Mouse (Mus musculus) adrenal gland, postnatal 14 days (tissue): Measurements from ENCODE around the gene Casq2. TPM values are rescaled to one million over a fixed set of nuclear protein-coding genes. Genes with fewer than 3 reads are reported as not detected.

ENCODE experiments used
- DNase-seq: peaks from one replicate; pipeline ENCODE4 v3.0.0; 2021; ENCODE audit warnings: mixed read lengths
- total RNA-seq: library from RNA; stranded (reverse); gene quantifications from 2 replicates; pipeline ENCODE4 v1.2.3, GENCODE M21; 2021

Gene Casq2
- total RNA-seq, 1 experiment from 2014 or later = 1.7 TPM

GRCm38 (mm10) chr3:102165536-102166286 is 79.5 kb downstream of the Casq2 start:
- DNase-seq = no peak

DNA sequence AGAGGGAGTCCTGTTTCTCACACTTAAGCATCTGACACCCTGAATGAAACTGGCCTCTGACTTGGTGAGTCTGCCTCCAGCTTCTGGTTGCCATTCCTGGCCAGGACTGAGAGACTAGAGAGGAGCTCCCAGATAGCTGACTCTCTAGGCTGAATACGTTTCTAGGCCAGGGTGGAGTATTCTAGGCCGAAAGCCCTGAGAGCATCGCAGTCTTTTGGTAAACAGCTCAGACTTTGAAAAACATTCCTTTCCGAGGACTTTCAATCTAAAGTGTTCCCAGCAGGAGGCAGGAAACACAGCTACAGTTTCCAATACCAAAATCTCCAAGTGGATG is 80.0 kb downstream of the Casq2 start:
- DNase-seq = no peak

- no peak for DNase-seq
Observed at GRCm38 (mm10) chr3:102166794-102167193, 80.6 kb downstream of the Casq2 start.

DNA sequence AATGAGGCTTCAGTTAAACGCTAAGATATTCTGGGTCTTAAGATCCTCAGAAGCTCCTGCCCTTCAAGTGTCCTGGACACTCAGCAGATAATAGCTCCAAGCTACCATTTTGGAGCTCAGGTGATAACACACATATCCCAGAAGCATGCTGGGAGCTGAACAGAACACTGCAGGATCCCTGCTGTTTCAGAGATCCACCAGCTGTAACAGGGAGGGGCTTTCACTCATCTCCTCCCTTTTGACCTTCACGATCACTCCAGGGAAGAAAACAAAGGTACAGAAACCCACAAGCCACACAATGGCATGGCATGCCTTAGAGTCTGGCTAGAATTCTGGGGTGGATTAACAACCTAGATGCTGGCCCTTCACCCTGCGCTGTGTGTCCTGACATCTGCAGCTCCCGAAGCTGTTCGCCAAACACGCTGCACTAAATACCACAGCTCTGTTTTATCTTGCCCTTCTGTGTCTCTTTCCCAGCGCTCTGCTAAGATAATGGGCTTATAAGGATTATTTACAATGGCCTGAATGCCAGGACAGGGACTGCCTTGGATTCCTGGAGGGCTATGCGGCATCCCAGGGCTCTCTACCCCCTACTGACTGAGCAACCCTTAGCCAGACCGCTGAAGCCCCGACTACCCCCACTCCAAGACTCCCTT is 81.5 kb downstream of the Casq2 start:
- no peak for DNase-seq

- peak; percentile 97 for DNase-seq
Observed at GRCm38 (mm10) chr3:102169197-102169905, 83.1 kb downstream of the Casq2 start.

- peak; percentile 52 for DNase-seq
Observed at GRCm38 (mm10) chr3:102174118-102174865, 88.1 kb downstream of the Casq2 start.

GRCm38 (mm10) chr3:102175701-102176100 is 89.5 kb downstream of the Casq2 start:
- DNase-seq = no peak

DNA sequence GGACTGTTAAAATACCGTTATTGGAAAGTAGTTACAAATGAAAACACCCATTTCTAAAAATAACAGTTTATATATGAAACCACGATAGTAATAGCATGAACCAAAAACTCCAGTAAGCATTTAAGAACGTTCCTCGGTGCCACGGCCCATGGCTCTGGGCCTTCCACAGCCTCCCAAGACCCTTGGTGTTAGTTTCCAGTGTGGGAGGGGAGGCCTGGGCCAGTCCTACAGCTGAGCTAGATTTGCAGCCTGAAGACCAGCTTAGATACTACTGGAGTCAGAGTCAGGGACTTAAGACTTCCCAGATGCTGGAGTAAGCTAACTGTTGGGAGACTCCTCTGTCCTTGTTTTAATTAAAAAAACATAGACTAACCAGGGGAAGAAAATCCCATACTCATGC is 89.9 kb downstream of the Casq2 start:
- no peak for DNase-seq

DNA sequence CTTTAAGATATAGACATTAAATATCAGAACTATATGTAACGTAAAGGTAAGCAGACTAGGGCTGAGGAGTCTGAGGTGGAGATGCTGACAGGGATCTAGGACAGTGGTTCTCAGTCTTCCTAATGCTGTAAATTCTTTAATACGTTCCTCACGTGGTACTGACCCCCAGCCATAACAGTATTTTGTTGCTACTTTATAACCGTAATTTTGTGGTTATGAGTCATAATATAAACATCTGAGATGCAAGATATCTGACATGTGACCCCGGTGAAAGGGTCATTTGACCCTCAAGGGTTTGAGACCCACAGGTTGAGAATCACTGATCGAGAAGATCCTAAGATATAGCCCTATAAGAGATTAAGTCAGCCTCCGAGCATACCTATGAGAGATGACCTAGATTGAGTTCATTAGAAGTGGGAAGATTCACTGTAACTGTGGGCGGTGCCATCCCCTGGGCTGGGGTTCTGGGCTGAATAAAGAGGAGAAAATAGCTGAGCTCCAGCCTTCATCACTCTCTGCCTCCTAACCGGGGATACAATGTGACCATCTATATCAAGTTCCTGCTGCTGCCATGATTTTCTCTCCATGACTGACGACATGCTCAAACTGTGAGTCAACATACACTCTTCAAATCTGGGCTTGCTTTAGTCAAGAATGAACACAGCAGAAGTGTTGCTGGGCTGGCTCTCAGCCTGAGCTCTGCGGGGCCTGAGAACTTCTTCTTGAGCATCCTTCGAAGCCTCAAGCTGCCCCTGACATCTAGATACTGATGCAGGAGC is 91.8 kb downstream of the Casq2 start:
- DNase-seq = no peak

- DNase-seq = no peak
Observed at GRCm38 (mm10) chr3:102179869-102180268, 93.7 kb downstream of the Casq2 start.

DNA sequence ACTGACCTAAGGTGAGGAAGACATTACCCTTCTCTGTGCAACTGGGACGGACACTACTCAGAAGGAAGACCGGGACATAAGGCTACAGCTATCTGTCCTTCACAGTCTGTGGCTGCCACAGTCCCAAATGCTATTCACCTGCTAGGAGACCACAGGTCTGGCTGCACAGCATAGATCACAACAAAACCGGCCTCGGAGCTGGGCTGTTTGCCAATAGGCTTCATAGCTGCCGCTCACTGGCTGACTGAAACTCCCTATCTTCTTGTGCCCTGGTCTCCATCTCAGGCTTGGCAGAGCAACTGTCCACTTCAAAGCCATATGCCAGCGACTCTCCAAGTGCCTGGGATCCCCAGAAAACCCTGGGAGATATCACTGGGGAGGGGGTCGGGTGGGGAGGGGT is 94.5 kb downstream of the Casq2 start:
- DNase-seq = peak; percentile 85

GRCm38 (mm10) chr3:102181191-102181590 is 95.0 kb downstream of the Casq2 start:
- peak; percentile 85 for DNase-seq

DNA sequence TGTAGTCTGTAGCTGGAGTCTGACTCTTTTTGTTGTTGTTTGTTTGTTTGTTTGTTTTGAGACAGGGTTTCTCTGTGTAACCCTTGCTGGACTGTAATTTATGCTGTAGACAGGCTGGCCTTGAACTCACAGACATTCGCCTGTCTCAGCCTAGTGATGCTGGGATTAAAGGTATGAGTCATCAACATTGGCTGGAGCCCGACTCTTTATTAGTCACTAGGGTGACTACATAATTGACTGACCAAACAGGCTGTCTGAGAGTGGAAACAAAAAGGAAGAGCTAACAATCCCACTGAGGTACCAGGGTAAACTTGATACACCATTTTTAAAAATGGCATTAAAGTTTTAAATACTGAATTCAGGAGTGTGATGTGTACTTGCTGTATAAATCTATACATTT is 96.4 kb downstream of the Casq2 start:
- no peak for DNase-seq

DNA sequence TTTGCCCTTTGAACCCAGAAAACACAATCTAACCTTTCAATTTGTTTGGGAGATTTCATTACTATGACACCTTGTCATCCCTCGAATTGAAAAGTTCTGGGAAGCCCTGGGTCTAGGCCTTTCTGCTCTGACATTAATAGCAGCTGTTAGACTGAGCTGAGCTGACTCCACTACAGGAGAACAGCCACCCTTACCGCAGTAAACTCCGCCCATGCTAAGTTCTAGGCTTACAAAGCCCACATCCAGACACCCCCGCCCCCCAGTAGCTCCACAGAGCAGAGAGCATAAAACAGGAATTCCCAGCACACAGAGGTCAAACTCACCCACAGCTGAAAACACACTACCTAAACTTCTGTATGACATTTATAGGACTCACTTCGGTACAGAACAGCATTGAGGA is 98.5 kb downstream of the Casq2 start:
- DNase-seq = no peak

GRCm38 (mm10) chr3:102187401-102187800 is 101.2 kb downstream of the Casq2 start:
- DNase-seq = no peak

- DNase-seq = no peak
Observed at GRCm38 (mm10) chr3:102188972-102189371, 102.8 kb downstream of the Casq2 start.

DNA sequence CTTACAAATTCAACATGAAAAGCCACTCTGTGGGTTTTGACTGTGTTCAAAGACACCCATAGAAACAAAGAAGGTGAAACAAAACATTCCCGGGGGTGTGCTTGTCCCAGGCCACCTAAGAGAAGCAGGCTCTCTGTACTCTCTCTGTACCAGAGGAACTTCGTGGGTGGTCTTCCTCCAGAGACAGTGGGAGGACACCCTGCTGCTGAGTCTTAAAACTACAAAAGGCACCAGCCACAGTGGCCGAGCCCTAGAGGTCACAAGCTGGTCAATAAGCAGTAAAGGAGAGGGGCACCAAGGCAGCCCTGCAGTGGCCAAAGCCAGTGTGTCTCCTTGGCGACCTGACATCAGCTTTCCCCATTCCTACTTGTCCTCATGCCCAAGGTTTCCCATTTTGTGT is 103.8 kb downstream of the Casq2 start:
- no peak for DNase-seq

DNA sequence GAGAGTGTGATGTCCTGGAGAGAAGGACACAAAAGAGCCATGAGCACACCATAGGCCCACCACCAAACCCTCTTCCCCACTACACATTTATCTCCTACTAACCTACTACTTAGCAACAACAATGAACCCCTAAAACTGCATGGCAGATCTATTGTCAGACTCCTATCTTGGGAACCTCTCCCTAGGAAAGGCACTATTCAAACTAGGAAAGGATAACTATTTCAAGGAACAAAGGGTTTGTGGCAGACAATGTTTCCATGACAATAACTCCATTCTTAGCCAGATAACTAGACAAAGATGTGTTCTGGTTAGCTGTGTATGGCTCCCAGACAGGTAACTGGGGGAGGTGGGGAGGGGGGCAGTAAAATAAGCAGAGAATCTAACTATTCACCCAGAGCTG is 104.4 kb downstream of the Casq2 start:
- DNase-seq = no peak

- DNase-seq = peak; percentile 23
Observed at GRCm38 (mm10) chr3:102191575-102191974, 105.4 kb downstream of the Casq2 start.

DNA sequence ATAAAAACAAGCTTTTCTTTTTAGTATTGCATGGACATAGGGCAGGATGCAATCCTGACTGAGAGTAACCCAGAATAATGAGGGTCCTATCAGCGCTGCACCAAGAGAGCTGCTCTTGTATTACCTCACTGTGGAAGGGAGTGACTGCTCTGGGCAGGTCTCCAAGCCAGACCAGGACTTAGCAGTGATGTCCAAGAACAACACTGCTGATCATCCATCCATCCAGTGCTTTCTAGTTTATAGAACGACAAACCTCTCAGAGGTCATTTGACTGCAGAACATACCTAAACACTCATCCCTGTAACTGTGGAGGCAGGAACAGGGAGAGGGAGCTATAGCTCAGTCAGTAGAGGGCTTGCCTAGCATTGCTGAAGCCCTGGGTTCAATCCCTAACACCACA is 106.4 kb downstream of the Casq2 start:
- DNase-seq = peak; percentile 32

- DNase-seq = peak; percentile 24
Observed at GRCm38 (mm10) chr3:102193488-102194290, 107.5 kb downstream of the Casq2 start.
